Mouse (Mus musculus): Measurements from ENCODE around the gene Smoc1.

Gene Smoc1

GRCm38 (mm10) chr12:81026277-81026994, at the start of gene Smoc1:
TSS of gene Smoc1 (plus strand) at chr12:81026808.
- peak; percentile 49 for DNase-seq

- peak; percentile 76 for DNase-seq
Observed at GRCm38 (mm10) chr12:80982326-80982725, 44.3 kb upstream of the Smoc1 start.

- DNase-seq = peak; percentile 6
Observed at GRCm38 (mm10) chr12:80983695-80984094, 42.9 kb upstream of the Smoc1 start.

GRCm38 (mm10) chr12:80986628-80987027, 40.0 kb upstream of the Smoc1 start:
- no peak for DNase-seq

- no peak for DNase-seq
Observed at GRCm38 (mm10) chr12:80988286-80988685, 38.3 kb upstream of the Smoc1 start.

GRCm38 (mm10) chr12:80990901-80991445, 35.6 kb upstream of the Smoc1 start:
- DNase-seq = no peak

- no peak for DNase-seq
Observed at GRCm38 (mm10) chr12:80991806-80992205, 34.8 kb upstream of the Smoc1 start.

- no peak for DNase-seq
Observed at GRCm38 (mm10) chr12:80992540-80993122, 34.0 kb upstream of the Smoc1 start.

- no peak for DNase-seq
Observed at GRCm38 (mm10) chr12:80993773-80994172, 32.8 kb upstream of the Smoc1 start.

- no peak for DNase-seq
Observed at GRCm38 (mm10) chr12:80995326-80995725, 31.3 kb upstream of the Smoc1 start.

- DNase-seq = no peak
Observed at GRCm38 (mm10) chr12:80997652-80998051, 29.0 kb upstream of the Smoc1 start.

GRCm38 (mm10) chr12:80998528-80999221, 27.9 kb upstream of the Smoc1 start:
- no peak for DNase-seq

GRCm38 (mm10) chr12:81000924-81001323, 25.7 kb upstream of the Smoc1 start:
- no peak for DNase-seq

- DNase-seq = no peak
Observed at GRCm38 (mm10) chr12:81002841-81003635, 23.6 kb upstream of the Smoc1 start.

GRCm38 (mm10) chr12:81009813-81010212, 16.8 kb upstream of the Smoc1 start:
- DNase-seq = no peak

- DNase-seq = no peak
Observed at GRCm38 (mm10) chr12:81011994-81012393, 14.6 kb upstream of the Smoc1 start.

- DNase-seq = no peak
Observed at GRCm38 (mm10) chr12:81013496-81013895, 13.1 kb upstream of the Smoc1 start.

- no peak for DNase-seq
Observed at GRCm38 (mm10) chr12:81017624-81018023, 9.0 kb upstream of the Smoc1 start.

- no peak for DNase-seq
Observed at GRCm38 (mm10) chr12:81018516-81019279, 7.9 kb upstream of the Smoc1 start.

- no peak for DNase-seq
Observed at GRCm38 (mm10) chr12:81019280-81019935, 7.2 kb upstream of the Smoc1 start.

- DNase-seq = peak; percentile 61
Observed at GRCm38 (mm10) chr12:81024407-81024806, 2.2 kb upstream of the Smoc1 start.

GRCm38 (mm10) chr12:81024993-81025392, 1.6 kb upstream of the Smoc1 start:
- DNase-seq = no peak

Measured in cerebellum, adult 8-10 months (tissue).